Mouse (Mus musculus): ENCODE results near the gene Odf4.
"Not testable (repeated sequence)": the region's sequence is repeated elsewhere in the genome, so short reads cannot be mapped to it uniquely, and the experiment has no call there.

The Odf4 gene

GRCm38 (mm10) chr11:68946806-68947440 lies 20.0 kb upstream of the Odf4 start:
- no peak for DNase-seq (ENCODE audit: low read depth, low spot score)

- DNase-seq (ENCODE audit: low read depth, low spot score), result no peak
Measured at GRCm38 (mm10) chr11:68946001-68946400, 19.1 kb upstream of the Odf4 start.

- DNase-seq (ENCODE audit: low read depth, low spot score), result no peak
Measured at GRCm38 (mm10) chr11:68945245-68945644, 18.4 kb upstream of the Odf4 start.

- no peak for DNase-seq (ENCODE audit: low read depth, low spot score)
Measured at GRCm38 (mm10) chr11:68942731-68943130, 15.8 kb upstream of the Odf4 start.

- no peak for DNase-seq (ENCODE audit: low read depth, low spot score)
Measured at GRCm38 (mm10) chr11:68940516-68940915, 13.6 kb upstream of the Odf4 start.

GRCm38 (mm10) chr11:68939451-68940304 lies 12.8 kb upstream of the Odf4 start:
- DNase-seq (ENCODE audit: low read depth, low spot score), result peak; percentile 89

GRCm38 (mm10) chr11:68936951-68937350 lies 10.1 kb upstream of the Odf4 start:
- not testable (repeated sequence) for DNase-seq (ENCODE audit: low read depth, low spot score)

- no peak for DNase-seq (ENCODE audit: low read depth, low spot score)
Measured at GRCm38 (mm10) chr11:68933885-68934507, 7.1 kb upstream of the Odf4 start.

GRCm38 (mm10) chr11:68929947-68930346 lies 3.1 kb upstream of the Odf4 start:
- no peak for DNase-seq (ENCODE audit: low read depth, low spot score)

GRCm38 (mm10) chr11:68924749-68925148 lies 2.1 kb downstream of the Odf4 start:
- DNase-seq (ENCODE audit: low read depth, low spot score), result no peak

GRCm38 (mm10) chr11:68923191-68923590 lies 3.7 kb downstream of the Odf4 start:
- no peak for DNase-seq (ENCODE audit: low read depth, low spot score)

- no peak for DNase-seq (ENCODE audit: low read depth, low spot score)
Measured at GRCm38 (mm10) chr11:68914566-68914965, 12.3 kb downstream of the Odf4 start.

- DNase-seq (ENCODE audit: low read depth, low spot score), result no peak
Measured at GRCm38 (mm10) chr11:68911531-68912177, 15.2 kb downstream of the Odf4 start.

- no peak for DNase-seq (ENCODE audit: low read depth, low spot score)
Measured at GRCm38 (mm10) chr11:68908846-68909503, 17.9 kb downstream of the Odf4 start.

- DNase-seq (ENCODE audit: low read depth, low spot score), result no peak
Measured at GRCm38 (mm10) chr11:68907251-68907650, 19.6 kb downstream of the Odf4 start.

GRCm38 (mm10) chr11:68906461-68906790 lies 20.5 kb downstream of the Odf4 start:
- no peak for DNase-seq (ENCODE audit: low read depth, low spot score)

GRCm38 (mm10) chr11:68905665-68906460 lies 21.0 kb downstream of the Odf4 start:
- DNase-seq (ENCODE audit: low read depth, low spot score), result no peak

- no peak for DNase-seq (ENCODE audit: low read depth, low spot score)
Measured at GRCm38 (mm10) chr11:68905138-68905531, 21.7 kb downstream of the Odf4 start.

GRCm38 (mm10) chr11:68904375-68905137 lies 22.3 kb downstream of the Odf4 start:
- DNase-seq (ENCODE audit: low read depth, low spot score), result peak; percentile 89

- no peak for DNase-seq (ENCODE audit: low read depth, low spot score)
Measured at GRCm38 (mm10) chr11:68903775-68904174, 23.1 kb downstream of the Odf4 start.
